Mouse (Mus musculus) testis, adult 2 months (tissue): Measurements from ENCODE around the gene Bmpr1a.

Experiments used
- CTCF ChIP-seq: fragments of 200-500 bp; IDR thresholded peaks from 2 replicates; pipeline ENCODE4 v1.5.1; 2012; ENCODE audit warnings: low read depth, mild to moderate bottlenecking, inconsistent platforms, low read length, moderate library complexity; ENCODE audit not compliant: control insufficient read depth, insufficient read depth, insufficient replicate concordance
- POLR2A ChIP-seq: fragments of 200-500 bp; IDR thresholded peaks from 2 replicates; pipeline ENCODE4 v1.6.1; 2012; ENCODE audit warnings: low read depth, mild to moderate bottlenecking, inconsistent platforms, low read length, moderate library complexity; ENCODE audit not compliant: control insufficient read depth

- TF ChIP-seq CTCF: no peak
- no peak for TF ChIP-seq POLR2A
Observed at GRCm38 (mm10) chr14:34544545-34544944, 41.4 kb upstream of the Bmpr1a start.
